Mouse (Mus musculus): ENCODE measurements at regions not wholly inside any gene's neighbourhood (a gene's known extent, or its start where the extent isn't known, plus 50 kb on each side); places are given as distances from the start of the nearest gene placed in this dataset.

DNA sequence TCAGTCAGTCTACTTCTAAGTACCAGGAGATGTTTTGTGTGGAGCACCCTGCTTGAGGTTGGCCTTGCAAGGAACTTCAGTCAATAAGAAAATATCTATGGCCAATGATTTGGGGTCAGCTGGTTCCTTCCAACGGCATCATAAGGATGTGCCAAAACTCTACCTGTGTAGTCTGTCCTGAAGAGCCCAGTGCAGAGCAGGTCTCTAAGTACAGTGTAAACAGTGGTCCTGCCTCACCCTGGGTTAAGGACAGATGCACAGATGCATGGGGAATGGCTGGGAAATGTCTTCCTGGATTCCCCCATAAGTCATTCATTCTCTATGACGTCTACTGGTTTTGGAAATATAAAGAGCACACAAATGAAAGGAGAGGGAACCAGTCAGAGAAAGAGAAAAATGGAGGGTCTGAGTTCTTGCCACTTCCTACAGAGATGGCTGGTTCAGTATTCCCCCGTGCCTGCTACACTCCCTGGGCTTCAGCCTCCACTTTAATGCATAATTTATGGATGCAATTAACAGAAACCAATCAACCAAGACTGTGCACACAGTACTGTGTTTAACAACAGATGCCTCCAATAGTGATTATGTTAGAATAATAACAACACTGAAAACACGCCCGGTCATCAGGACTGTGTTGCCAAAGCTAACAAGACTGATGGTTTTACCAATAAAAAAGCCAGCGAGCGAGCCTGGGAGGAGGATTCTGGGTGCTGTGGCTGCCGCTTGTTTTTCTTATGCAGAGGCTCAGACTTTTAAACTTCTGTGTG, 537.9 kb upstream of the Tmem132c start:
- TF ChIP-seq HCFC1 (IDR thresholded peaks at IDR 0.05; ENCODE audit: low read depth, low read length) (no peak), POLR2AphosphoS5 (IDR thresholded peaks at IDR 0.05; ENCODE audit: borderline replicate concordance, low read depth, low read length) (no peak), ETS1 (IDR thresholded peaks at IDR 0.05; ENCODE audit: low read depth, low read length) (no peak), CTCF (IDR thresholded peaks at IDR 0.05 in 2 of 3, conservative IDR thresholded peaks at IDR 0.05 in 1 of 3; ENCODE audit: control insufficient read depth in 1 of 3, insufficient read depth in 1 of 3, low read depth in 2 of 3, low read length in 3 of 3, poor library complexity in 1 of 3, severe bottlenecking in 1 of 3) (no peak)
- Histone ChIP-seq H3K9me3 (replicated peaks; ENCODE audit: insufficient read depth, low read length) (no peaks in the 10 kb centered on the region), H3K27me3 (ENCODE audit: control insufficient read depth in 1 of 2, insufficient read depth in 2 of 2, low read length in 2 of 2) (no peaks in the 10 kb centered on the region), H3K4me3 (ENCODE audit: control insufficient read depth in 1 of 2, insufficient read depth in 1 of 2, low read depth in 2 of 2, low read length in 2 of 2) (no peak overlapping the region), H3K36me3 (ENCODE audit: control insufficient read depth in 1 of 2, insufficient read depth in 2 of 2, low read length in 2 of 2) (no peaks in the 10 kb centered on the region), H3K79me2 (ENCODE audit: control insufficient read depth, insufficient read depth, low read length, poor library complexity) (no peaks in the 10 kb centered on the region), H3K27ac (ENCODE audit: control insufficient read depth, low read depth, low read length) (no peak overlapping the region), H3K4me1 (ENCODE audit: control insufficient read depth in 1 of 2, insufficient read depth in 2 of 2, low read length in 2 of 2) (no peaks in the 10 kb centered on the region), H3K9ac (ENCODE audit: control insufficient read depth, low read depth, low read length, poor library complexity, severe bottlenecking) (no peak overlapping the region)
- no peak for DNase-seq (ENCODE audit: low read depth, low spot score)

- no peak overlapping the region for H3K4me3 ChIP-seq (ENCODE audit: control insufficient read depth in 1 of 2, insufficient read depth in 1 of 2, low read depth in 2 of 2, low read length in 2 of 2)
- TF ChIP-seq MXI1 (IDR thresholded peaks at IDR 0.05; ENCODE audit: low read depth, low read length) (no peak), CHD1 (IDR thresholded peaks at IDR 0.05; ENCODE audit: low read depth, low read length) (no peak), RCOR1 (IDR thresholded peaks at IDR 0.05; ENCODE audit: low read depth, low read length) (no peak), TCF12 (IDR thresholded peaks at IDR 0.05; ENCODE audit: low read depth, low read length) (no peak), JUND (IDR thresholded peaks at IDR 0.05; ENCODE audit: low read depth, low read length) (no peak), ZNF384 (IDR thresholded peaks at IDR 0.05; ENCODE audit: low read depth, low read length) (no peak)
- no peaks in the 10 kb centered on the region for H3K79me2 ChIP-seq (ENCODE audit: control insufficient read depth, insufficient read depth, low read length, poor library complexity)
- H3K4me1 ChIP-seq (ENCODE audit: control insufficient read depth in 1 of 2, insufficient read depth in 2 of 2, low read length in 2 of 2) = no peaks in the 10 kb centered on the region
- no peaks in the 10 kb centered on the region for H3K36me3 ChIP-seq (ENCODE audit: control insufficient read depth in 1 of 2, insufficient read depth in 2 of 2, low read length in 2 of 2)
- no peak for DNase-seq (ENCODE audit: low read depth, low spot score)
- no peak overlapping the region for H3K27ac ChIP-seq (ENCODE audit: control insufficient read depth, low read depth, low read length)
- H3K9ac ChIP-seq (ENCODE audit: control insufficient read depth, low read depth, low read length, poor library complexity, severe bottlenecking) = no peak overlapping the region
- H3K27me3 ChIP-seq (ENCODE audit: control insufficient read depth in 1 of 2, insufficient read depth in 2 of 2, low read length in 2 of 2) = no peaks in the 10 kb centered on the region
- H3K9me3 ChIP-seq (replicated peaks; ENCODE audit: insufficient read depth, low read length) = no peaks in the 10 kb centered on the region
These were observed 535.7 kb upstream of the Tmem132c start for GRCm38 (mm10) chr5:126705871-126706270.

DNA sequence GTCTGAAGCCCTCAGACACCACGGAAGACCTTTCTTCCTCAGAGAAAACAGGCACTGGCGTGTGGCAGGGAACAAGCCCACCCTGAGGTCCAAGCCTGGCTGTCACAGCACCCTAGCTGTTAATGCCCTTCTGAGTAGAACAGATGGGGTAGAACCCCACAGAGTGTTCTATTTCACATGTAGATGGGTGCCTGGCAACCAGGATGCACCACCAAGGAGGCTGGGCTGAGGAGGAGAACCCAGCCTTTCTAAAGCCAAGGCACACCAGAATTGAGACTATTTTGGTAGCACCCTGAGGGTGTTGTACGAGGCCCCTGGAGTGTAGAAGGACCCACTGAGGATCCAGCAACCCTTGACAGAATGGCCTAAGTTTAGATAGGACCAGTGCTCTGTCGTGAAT, 534.9 kb upstream of the Tmem132c start:
- H3K27ac ChIP-seq (ENCODE audit: control insufficient read depth, low read depth, low read length) = no peak overlapping the region
- no peaks in the 10 kb centered on the region for H3K36me3 ChIP-seq (ENCODE audit: control insufficient read depth in 1 of 2, insufficient read depth in 2 of 2, low read length in 2 of 2)
- no peaks in the 10 kb centered on the region for H3K4me1 ChIP-seq (ENCODE audit: control insufficient read depth in 1 of 2, insufficient read depth in 2 of 2, low read length in 2 of 2)
- no peak for DNase-seq (ENCODE audit: low read depth, low spot score)
- no peaks in the 10 kb centered on the region for H3K27me3 ChIP-seq (ENCODE audit: control insufficient read depth in 1 of 2, insufficient read depth in 2 of 2, low read length in 2 of 2)
- no peak for TF ChIP-seq E2F4 (IDR thresholded peaks at IDR 0.05; ENCODE audit: borderline replicate concordance, low read depth, low read length)
- TF ChIP-seq GATA1 (IDR thresholded peaks at IDR 0.05; ENCODE audit: low read depth, low read length) = no peak
- no peak for TF ChIP-seq CTCF (IDR thresholded peaks at IDR 0.05 in 2 of 3, conservative IDR thresholded peaks at IDR 0.05 in 1 of 3; ENCODE audit: control insufficient read depth in 1 of 3, insufficient read depth in 1 of 3, low read depth in 2 of 3, low read length in 3 of 3, poor library complexity in 1 of 3, severe bottlenecking in 1 of 3)
- TF ChIP-seq MYC (IDR thresholded peaks at IDR 0.05; ENCODE audit: low read depth, low read length) = no peak
- H3K4me3 ChIP-seq (ENCODE audit: control insufficient read depth in 1 of 2, insufficient read depth in 1 of 2, low read depth in 2 of 2, low read length in 2 of 2) = no peak overlapping the region
- no peak overlapping the region for H3K9ac ChIP-seq (ENCODE audit: control insufficient read depth, low read depth, low read length, poor library complexity, severe bottlenecking)
- no peaks in the 10 kb centered on the region for H3K9me3 ChIP-seq (replicated peaks; ENCODE audit: insufficient read depth, low read length)
- H3K79me2 ChIP-seq (ENCODE audit: control insufficient read depth, insufficient read depth, low read length, poor library complexity) = no peaks in the 10 kb centered on the region
